Mouse (Mus musculus): ENCODE data around the gene Plekhj1.

DNA sequence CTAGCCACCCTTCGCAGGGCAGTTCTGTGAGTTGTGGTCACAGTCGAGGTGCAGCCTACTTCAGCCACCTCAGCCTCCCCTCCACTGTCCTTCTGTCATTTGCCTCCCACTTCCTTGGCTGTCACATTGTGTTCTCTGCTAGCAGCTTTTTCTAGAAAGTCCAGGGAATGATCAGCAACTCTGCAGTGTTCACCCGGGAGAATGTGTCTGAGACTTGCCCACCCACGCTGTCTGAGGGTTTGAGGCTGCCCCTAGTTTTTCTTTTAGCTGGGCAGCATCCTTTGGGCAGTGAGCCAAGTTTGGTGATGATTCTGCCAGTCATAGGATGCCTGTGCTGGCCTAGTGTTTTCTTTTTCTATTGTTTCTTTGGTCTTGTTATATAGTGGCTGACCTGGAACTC lies 41.5 kb downstream of the Plekhj1 start:
- no peak for TF ChIP-seq CTCF (IDR thresholded peaks at IDR 0.05; ENCODE audit: extremely low read depth, insufficient read depth, low read length)
- TF ChIP-seq POLR2A (IDR thresholded peaks at IDR 0.05; ENCODE audit: extremely low read depth, insufficient read depth, low read length): no peak
